Mouse (Mus musculus) cerebral cortex, adult 2 months (tissue): ENCODE results near the gene Olfr518.

Source experiments
- WGBS: fragments of 180-500 bp; shearing (Covaris S2); methylation state at CpG from one replicate; pipeline ENCODE4 v1.1.7; 2018; 5-methylcytosine and 5-hydroxymethylcytosine counted together

Gene Olfr518

GRCm38 (mm10) chr7:108884906-108885305, at the start of gene Olfr518:
Gene Olfr518 (minus strand): TSS chr7:108885006.
- 76% methylated on average over 4 of the region's 4 CpGs for WGBS

DNA sequence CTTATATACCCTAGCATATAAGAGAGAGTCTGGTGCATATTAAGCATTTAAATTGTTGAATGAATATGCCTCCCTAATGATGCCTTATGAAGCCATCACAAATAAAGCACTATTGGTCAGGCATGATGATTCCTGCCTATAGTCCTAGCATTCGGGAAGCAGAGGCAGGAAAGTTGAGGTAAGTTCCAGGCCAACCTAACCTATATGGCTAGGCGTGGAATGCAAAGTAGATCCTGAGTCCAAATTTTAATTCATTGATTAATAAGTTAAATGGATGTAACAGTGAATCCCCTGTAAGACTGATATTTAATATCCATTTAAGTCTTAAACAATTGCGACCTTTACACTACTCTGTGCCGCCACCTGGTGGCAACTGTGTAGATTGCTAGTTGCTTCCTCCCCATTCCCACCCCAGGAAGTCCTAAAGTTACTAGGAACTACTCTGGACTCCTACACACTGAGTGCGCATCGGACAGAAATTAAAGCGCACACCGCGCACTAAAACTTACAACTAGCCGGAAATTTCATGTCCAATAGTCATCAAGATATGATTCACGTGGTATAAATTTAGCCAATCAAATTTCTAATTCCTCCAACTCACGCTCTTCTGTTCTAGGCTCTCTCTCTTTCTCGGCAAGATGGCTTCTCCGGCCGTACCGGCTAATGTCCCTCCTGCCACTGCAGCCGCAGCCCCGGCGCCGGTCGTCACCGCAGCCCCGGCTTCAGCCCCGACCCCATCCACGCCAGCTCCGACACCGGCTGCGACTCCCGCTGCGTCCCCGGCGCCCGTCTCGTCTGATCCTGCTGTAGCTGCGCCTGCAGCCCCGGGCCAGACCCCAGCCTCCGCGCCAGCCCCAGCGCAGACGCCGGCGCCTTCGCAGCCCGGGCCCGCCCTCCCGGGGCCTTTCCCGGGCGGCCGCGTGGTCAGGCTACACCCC, 49.3 kb upstream of the Olfr518 start, which contains the start of gene Eif3f:
Gene Eif3f (plus strand): TSS at position 624 of the 938 bp plus-strand sequence.
- WGBS: 2% methylated on average over 50 of the region's 50 CpGs

GRCm38 (mm10) chr7:108929726-108930393, 45.1 kb upstream of the Olfr518 start, which contains the start of gene Nlrp10:
Gene Nlrp10 (minus strand): TSS chr7:108930178.
- WGBS: 75% methylated on average over 6 of the region's 6 CpGs

- WGBS: 63% methylated on average over 11 of the region's 11 CpGs
Observed at GRCm38 (mm10) chr7:108928280-108929188, 43.7 kb upstream of the Olfr518 start.

GRCm38 (mm10) chr7:108927043-108927442, 42.2 kb upstream of the Olfr518 start:
- WGBS: 71% methylated on average over 4 of the region's 4 CpGs

DNA sequence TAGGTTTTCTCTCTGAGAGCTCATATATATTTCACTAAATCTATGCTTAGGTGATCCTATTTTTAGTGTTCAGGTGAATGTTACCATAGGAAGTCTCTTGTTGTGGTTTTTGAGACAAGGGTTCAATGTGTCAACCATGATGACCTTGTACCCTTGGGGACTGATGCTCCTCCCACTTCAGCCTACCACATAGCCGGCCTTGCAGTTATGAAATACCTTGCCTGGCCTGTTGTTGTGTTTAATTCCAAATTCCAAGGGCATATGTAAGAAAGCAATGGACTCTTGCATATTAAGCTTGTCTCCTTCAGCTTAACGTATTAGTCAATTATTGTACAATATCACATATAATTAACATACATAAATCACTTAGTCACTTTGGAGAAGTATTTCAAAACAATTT, 19.2 kb upstream of the Olfr518 start:
- WGBS: 73% methylated on average over 2 of the region's 2 CpGs

GRCm38 (mm10) chr7:108894320-108894719, 9.5 kb upstream of the Olfr518 start, which contains the start of gene Olfr519:
Gene Olfr519 (minus strand): TSS chr7:108894420.
- 89% methylated on average over 5 of the region's 5 CpGs for WGBS

GRCm38 (mm10) chr7:108872279-108872678, 12.5 kb downstream of the Olfr518 start, which contains the start of gene Olfr517:
Gene Olfr517 (minus strand): TSS chr7:108872379.
- WGBS: 67% methylated on average over 2 of the region's 2 CpGs

DNA sequence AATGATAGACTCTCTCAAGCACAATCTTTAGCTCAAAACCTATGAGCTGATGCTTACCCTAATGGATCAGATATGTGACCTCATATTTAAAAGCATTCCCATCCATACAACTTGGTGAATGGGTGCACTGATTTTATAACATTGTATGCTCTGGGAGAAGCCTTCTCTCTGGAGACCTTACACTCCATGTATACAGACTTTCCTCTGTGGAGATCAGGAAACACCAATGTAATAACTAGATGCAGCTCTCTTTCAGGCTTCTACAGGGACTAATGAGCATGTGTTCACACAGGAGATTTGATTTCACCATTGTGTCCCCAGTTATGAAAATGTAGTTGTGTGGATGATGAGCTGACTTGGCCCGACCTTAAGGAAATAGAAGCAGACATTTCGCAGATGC, 34.4 kb downstream of the Olfr518 start, which contains the start of gene Olfr516:
Gene Olfr516 (minus strand): TSS at position 101 of the 400 bp plus-strand sequence.
- WGBS: 87% methylated on average over 2 of the region's 2 CpGs
